Mouse (Mus musculus) retina, postnatal 1 day (tissue): ENCODE measurements at regions not wholly inside any gene's neighbourhood (a gene's known extent, or its start where the extent isn't known, plus 50 kb on each side); places are given as distances from the start of the nearest gene placed in this dataset.
A peak's percentile ranks its signal among the peaks of the same experiment; 100 is the strongest.

Source experiments
- DNase-seq: peaks from one replicate; pipeline ENCODE4 v3.0.0-alpha.2; 2012

DNA sequence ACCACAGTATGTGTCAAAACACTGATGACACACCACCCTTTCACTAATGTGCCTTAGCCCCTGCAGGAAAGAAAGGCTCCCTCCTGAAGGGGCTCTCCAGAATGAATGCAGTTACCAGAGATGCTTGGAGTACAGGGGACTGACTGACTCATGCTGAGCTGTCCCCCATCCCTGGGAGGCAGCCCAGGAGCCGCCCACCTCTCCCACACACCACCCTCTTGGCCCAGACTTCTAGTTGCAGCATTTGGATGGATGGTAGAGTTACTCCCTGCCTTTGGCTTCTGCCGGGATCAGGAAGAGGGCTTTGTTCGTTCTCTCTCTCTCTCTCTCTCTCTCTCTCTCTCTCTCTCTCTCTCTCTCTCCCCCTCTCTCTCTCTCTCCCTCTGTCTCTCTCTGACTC is 53.4 kb upstream of the Jun start:
- no peak for DNase-seq

DNA sequence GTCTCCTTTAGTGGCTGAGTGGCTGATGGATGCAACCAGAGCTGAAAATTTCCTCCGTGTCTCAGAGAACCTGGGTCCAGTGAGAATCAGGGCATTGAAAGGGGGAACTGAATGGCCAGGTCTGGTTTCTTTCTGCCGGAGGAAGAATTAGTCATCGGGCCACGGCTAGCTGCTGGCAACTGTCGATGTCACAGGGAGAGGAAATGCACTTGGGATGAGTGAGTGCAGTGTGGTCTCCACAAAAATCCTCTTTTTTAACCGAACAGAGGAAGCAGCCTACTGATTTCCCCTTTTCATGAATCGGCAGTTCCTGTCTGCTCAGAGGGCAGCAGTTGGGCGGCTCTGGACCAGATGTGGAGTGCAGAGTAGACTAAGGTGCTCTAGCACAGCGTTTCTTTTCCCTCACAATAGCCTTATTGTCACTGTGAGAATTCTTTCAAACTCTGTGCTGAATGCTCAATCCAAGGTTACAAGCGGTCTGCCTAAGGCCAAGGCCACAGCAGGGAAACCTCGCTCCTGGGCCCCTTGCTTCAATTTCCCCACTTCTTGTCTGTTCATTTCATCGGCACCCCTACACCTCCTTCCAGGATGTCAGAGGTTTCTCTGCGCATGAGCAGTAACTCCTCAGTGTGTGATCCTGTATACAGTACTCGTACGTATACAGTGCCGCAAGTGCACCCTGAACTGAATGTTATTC is 54.1 kb upstream of the Jun start:
- peak; percentile 28 for DNase-seq

DNA sequence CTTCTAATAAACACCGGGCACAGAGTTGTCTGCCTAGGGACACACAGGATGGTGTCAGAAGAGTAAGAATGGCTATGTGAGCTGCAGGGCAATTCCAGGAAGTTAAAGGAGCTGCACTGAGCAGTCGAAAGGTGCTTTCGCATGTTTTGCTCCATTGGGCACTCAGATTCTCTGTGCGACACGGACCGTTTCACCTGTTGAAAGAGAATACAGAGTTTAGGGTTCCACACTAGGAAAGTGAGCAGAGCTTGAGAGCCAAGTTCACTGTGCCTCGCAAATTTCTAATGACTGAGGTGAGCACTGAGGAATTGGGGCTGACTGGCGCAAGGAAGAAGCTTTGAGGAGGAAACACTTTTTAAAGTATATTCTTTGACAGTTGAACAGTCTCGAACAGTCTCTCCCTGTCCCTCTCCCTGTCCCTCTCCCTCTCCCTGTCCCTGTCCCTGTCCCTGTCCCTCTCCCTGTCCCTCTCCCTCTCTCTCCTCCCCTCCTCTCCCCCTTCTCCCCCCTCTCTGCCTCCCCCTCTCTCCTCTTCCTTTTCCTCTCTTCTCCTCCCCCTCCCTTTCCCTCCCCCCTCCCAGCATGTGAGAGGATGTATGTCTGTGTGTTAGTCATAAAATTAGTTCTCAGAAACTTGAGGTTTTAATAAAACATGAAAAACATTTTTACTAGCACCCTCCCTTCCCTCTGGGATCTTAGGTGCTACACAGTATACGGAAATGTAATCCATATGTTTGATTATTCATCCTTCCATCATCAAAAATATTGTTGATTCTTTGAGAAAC is 55.1 kb upstream of the Jun start:
- DNase-seq, result no peak

DNA sequence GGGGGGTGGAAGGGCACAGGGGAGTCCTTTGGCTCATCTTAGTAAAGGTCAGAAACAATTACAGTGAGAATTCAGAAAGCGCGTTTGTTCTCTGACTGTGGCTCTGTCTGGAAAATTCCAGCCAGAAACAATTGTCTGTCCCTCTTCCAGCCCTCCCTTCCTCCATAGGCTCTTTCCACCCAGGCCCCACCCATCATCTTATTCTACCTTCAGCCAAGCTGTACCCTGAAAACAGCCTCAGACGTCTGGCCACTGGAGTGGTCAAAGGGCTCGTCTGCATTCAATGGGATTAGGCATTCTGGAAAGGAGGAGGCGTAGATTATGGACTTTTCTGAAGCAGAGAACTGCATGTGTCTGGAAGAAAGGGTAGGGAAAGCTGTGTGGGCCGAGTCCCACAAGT is 56.8 kb upstream of the Jun start:
- DNase-seq, result no peak

DNA sequence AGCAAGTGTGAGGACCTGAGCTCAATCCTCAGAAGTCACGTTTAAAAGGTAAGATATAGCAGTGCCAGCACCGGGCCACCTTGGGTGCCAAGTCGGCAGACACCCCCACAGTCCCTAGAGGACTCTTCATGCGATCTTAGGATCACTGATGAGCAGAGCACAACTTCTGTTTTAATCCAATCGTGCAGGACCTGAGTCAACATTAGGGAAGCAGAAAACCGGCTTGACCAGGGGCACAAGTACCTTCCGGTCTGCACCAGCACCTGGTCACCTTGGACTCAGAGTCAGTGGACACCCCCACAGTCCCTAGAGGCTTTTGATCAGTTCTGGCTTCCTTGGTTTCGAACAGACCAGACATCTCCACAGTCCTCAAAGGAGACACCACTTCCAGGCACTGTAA is 58.8 kb upstream of the Jun start:
- no peak for DNase-seq

DNA sequence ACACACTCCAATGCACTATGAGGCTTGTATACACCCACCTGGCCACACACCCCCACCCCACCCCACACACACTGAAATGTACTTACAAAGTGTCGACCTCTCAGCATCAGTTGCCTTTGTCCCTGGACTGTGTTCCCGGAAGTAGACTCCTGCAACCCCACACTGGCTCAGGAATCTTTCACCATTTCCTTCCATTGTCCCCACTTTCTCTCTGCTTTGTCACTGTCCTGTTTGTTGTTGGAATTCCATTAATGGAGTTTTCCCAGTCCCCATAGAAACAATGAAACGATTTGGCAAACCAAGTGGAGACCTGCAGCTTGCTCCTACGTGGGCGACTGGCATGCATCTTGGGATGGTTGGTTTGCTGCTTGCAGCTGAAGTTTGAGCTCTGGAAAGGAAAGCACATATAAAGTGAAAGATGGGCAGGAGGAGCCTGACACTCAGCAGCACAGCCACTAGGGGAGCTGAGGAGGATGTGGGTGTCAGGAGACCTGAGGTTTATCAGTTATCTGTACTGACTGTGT is 65.2 kb upstream of the Jun start:
- DNase-seq, result no peak

DNA sequence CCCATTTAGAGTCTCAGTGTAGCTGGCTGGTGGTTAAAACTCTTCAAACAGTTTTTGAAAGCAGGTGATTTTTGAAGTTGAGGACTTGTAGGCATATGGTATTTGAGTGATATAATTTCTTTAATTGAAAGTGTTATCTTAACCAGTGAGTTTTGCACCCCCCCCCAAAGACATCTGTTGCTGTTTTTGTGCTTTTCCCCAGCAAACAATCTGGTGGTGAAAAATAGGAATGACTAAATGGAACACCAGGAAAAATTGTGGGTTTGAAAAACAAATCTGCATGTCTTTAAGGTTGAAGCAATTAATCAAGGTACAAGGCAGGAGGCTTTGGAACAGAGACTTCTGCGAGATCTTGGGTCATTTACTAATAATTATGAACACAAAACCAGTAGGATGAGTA is 68.9 kb upstream of the Jun start:
- no peak for DNase-seq

DNA sequence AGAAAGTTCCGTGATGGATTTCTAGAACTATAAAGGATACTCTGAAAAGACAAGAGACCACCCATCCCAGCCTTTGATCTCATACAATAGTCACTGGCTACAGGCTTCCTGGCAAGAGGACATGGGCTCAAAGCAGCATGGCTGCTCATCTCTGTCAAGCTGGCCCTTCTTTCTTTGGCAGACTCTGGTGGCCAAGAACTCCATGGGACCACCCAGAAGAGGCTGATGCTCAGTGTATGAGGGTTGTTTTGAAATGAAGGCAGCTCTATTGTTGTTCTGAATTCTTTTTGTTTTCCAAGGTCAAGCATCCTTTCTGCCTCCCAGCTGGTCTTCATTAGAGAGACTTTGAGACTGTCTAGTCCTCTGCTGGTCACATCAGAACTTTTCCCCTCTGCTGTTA is 73.3 kb upstream of the Jun start:
- DNase-seq, result peak; percentile 64

- no peak for DNase-seq
Measured at GRCm38 (mm10) chr4:95127970-95128369, 75.9 kb upstream of the Jun start.

- DNase-seq, result no peak
Measured at GRCm38 (mm10) chr4:95133815-95134214, 81.8 kb upstream of the Jun start.

GRCm38 (mm10) chr4:95134611-95135010 is 82.6 kb upstream of the Jun start:
- DNase-seq, result peak; percentile 69

DNA sequence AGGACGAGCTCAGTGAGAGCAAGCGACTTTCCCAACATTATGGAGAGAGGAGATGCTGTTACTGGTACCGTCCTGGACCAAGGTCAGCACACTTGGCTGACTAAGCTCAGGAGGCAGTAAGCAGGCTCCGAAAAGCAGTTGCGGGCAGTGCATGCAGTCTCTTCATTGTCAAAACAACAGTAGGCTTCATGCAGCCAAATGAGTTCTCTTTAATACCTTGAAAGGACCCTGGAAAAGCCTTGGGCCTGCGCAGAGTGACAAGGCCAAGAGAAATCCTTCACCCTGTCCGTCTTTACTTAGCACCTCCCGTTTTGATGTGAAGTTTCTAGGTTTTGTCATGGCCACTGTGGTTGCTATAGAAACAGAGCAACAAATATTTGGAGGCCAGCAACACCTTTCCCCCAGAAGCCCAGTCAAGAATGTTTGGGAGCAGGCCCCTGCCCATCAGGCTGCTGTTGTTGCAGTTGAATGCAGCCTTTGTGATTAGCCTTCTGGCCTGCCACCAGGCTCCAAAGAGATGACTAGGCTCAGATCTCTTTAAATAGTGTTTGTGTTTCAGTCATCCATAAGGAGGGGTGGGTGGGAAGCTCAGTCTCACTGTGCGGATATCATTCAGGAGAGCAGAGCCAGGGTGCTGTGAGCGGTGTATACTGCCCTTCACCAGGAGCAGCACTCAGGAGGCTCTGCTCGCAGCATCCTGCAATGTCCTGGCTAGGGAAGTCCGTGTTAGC is 85.6 kb upstream of the Jun start:
- DNase-seq, result peak; percentile 60

DNA sequence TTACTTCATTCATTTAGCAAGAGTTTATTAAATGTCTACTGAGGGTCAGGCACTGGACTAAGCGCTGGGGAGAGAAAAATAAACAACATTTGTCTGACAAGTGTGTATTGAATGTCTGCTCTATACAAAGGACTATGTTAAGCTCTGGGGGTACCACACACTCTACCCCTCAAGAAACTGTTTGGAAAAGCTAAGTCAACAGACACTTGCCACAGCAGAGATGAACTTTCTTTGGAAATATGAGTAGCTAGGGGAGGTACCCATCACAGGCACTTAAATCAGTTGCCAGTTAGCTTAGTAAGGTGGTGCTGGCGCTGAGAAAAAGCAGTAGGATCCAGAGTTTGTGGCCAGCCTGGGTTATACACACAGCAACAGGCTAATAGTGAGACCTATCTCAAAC is 86.7 kb upstream of the Jun start:
- no peak for DNase-seq

- no peak for DNase-seq
Measured at GRCm38 (mm10) chr4:95141253-95141652, 89.2 kb upstream of the Jun start.

DNA sequence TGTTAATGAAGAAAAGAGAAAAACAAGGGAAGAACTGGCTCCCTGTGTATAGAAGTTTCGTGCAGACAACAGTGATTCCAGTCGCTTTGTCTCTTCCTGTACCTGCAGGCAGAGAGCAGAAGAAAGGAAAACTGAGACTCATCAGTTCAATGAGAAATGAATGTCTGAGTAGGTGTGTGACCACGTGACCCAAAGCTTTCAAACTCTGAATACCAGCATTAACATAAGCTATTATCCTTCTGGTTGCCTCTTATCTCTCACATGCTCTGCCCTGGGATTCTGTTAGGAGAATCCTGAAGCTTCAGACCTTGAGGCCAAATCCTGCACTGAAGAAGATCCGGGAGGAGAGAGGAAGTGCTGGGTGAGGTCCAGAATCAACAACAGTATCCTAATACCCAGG is 91.1 kb upstream of the Jun start:
- DNase-seq, result no peak

DNA sequence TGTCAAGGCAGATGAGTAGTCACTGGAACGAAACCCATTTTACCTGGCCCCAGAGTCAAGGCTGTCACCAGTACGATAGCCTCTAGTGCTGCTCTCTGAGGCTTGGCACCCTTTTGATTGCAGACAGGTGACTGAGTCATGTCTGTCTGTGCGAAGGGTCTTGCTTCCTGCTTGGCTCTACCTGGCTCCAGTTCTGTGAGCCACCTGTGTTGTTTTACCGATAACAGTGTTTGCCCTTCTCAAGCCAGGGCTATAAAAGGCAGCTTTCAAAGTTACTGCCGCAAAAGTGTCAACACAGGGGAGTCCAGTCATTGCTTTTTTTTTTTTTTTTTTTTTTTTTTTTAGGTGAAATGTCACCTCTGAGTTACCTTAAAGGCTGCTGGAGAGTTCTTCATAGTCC is 91.6 kb upstream of the Jun start:
- no peak for DNase-seq

DNA sequence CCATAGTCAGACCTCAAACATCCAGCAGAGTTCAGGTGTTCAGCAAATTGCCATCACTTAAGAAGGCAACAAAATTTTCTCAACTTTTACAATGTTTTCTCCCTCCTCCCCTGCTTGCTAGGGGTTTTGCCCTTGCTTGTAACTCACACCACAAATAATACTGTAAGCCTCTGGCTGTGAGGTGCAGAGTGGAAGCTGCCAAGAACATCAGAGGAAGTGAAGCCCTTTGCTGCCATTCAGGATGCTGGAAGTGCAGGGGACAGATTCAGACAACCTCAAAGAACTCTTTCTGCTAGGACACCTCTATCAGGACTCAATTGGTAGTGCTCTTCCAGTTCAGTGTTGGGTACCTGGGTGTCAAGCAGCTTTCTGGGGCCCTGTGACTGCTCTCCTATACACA is 92.4 kb upstream of the Jun start:
- no peak for DNase-seq

GRCm38 (mm10) chr4:95146268-95146667 is 94.2 kb upstream of the Jun start:
- no peak for DNase-seq

DNA sequence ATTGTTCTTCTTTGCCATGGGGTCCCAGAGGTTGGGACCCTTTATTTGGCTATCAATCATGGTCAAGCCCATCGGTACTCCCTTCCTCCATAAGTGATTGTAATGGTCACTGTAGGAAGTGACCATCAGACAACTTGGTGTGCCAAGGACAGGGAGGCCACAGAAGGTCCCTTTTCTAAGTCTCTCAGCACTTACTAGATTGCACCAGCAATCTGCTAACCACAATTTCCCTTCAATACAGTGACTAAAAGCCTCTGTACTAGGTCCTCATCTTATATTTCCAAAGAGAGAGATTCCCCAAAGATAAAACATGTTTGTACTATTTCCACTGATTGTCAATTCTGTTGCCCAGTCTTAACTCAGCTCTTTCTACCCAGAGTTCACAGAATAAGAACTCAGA is 96.6 kb upstream of the Jun start:
- no peak for DNase-seq

DNA sequence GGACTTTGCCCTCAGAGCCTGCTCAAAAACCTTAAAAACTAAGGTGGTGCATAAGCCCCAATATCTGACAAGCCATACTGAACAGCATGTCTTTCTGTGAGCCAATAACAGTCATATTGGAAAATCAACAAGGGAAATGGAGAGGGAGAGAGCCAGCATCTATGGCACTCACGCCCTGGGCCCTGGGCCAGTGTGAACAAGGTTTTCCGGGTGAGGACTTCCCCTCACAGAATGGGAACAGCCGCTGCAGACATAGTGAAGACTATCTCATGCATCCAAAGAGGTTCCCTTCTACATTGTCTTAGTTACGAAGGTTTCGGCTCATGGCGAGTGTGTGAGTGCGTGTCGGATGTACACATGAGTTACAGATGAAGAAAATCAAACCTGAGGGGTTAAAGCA is 99.7 kb upstream of the Jun start:
- DNase-seq, result no peak

DNA sequence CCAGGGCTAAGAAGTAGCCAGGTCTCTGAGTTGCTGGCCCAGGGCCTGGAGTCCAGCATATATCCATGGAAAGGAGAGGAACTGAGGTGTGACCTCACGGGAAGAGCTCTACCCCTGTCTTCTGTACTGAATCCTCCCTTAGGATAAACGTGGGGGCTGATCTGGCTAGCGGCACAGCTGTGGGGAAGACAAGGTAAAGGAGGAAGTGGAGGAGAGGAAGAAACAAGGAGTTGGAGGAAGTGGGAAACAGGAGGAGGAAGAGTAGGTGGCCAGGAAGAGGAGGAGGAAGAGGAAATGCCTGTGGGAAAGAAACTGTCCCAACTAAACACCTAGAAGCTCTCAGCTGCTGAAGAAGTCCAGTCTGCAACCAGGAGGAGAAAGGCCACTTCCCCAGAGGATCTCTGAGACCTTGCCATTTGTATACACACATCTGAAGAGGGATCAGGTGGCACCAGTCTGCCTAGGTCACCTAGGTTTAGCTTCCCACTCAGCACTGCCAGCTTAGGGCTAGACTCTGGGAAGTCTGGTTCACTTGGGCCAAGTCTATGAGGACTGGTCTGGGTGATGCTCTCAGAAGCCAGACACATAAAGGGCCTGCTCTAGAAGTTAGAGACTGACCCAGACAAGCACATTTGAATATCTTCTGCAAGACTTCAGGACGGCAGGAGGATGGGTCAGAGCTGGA is 100.6 kb upstream of the Jun start:
- DNase-seq, result no peak

DNA sequence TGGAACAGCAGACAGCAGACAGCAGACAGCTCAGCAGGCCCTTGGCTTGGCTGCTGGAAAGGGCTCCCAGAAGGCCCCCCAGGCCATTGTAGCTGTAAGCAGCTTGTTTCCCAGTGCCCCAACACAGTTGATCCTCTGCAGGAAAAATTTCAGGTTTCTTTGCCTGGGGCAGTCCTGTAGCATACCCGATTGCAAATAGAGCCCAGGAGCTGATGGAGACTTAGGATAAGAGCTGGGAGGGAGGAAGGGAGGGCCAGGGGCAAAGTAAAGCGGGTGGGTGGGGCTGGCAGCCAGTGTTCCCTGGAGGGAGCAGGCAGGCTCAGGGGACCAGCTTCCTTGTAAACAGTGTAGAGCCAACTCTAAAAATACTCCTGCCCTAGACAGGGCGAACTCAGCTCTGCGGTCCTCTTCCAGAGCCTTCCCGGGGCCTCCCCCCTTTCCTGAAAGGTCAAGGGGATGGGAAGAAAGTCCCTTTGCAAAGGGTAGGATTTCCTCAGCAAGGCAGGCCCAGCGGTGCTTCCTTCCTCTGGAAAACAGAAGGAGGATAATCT is 101.8 kb upstream of the Jun start:
- DNase-seq, result no peak

GRCm38 (mm10) chr4:95154377-95154776 is 102.4 kb upstream of the Jun start:
- no peak for DNase-seq
